Comparison of ENCODE assay signal across 1 mouse cellular context in genomic region chr8:70000226-70000625, GRCm38 (mm10).
TF ChIP-seq lines count a peak whose summit lies in the region.

No protein-coding gene starts in this region.

TF ChIP-seq in MEL, 35 proteins besides CTCF, POLR2A, EP300 and RAD21:
- TF ChIP-seq CHD2 (IDR thresholded peaks at IDR 0.05; ENCODE audit: low read length) (no peak), ELF1 (IDR thresholded peaks at IDR 0.05; ENCODE audit: low read depth, low read length) (no peak), UBTF (IDR thresholded peaks at IDR 0.05; ENCODE audit: borderline replicate concordance, insufficient read depth, low read depth, low read length) (no peak), MAX (IDR thresholded peaks at IDR 0.05; ENCODE audit: low read length) (no peak), MAFK (IDR thresholded peaks at IDR 0.05; ENCODE audit: borderline replicate concordance, low read depth, low read length) (no peak), SMC3 (IDR thresholded peaks at IDR 0.05; ENCODE audit: low read depth, low read length) (no peak), TCF12 (IDR thresholded peaks at IDR 0.05; ENCODE audit: low read depth, low read length) (no peak), TBP (IDR thresholded peaks at IDR 0.05; ENCODE audit: low read depth, low read length) (no peak), JUND (IDR thresholded peaks at IDR 0.05; ENCODE audit: low read depth, low read length) (no peak), USF2 (IDR thresholded peaks at IDR 0.05; ENCODE audit: borderline replicate concordance in 1 of 2, insufficient read depth in 1 of 2, low read depth in 1 of 2, low read length in 2 of 2) (no peak)
